Mouse (Mus musculus): ENCODE data around the gene Nucb1.
"Not testable (repeated sequence)": the region's sequence is repeated elsewhere in the genome, so short reads cannot be mapped to it uniquely, and the experiment has no call there.

Gene Nucb1

DNA sequence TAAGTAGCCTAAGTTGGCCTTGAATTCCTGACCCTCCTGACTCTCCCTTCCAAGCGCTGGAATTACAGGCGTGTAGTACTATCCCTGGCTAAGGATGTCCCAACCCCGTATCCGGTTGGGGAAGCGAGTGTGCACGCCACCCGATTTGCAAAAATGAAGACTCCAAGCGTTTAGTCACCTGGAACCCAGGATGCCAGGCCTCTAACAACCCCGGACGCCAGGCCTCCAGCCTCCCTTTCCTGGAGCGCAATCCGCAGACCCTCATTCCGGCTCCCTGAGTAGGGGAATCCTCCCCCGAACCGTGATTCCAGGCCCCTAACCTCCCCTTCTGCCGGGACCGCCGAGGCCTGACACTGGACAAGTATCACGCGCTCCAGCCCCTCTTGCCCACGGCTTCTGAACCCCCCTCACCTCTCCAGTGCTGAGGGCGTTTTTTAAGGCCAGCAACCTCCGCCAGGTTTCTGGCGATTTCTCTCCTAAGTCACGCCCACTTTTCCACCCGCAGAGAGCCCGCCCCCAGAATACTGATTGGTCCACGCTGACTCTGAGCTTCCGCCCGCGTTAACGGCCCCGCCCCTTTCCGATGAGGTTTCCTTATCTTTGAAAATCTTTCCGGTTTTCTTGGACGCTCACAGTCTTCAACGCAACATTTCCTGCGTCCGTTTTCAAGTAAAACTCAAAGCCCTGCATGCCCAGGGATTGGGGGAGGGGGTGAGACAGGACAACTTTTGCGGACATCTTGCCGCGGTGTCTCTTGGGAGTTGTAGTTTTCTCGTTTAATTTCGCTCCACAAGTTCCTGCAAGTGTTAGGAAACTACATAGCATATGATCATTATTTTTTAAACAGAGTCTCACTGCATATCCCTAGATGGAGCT, at the start of gene Nucb1:
Gene Nucb1 (minus strand): TSS at position 495 of the 876 bp plus-strand sequence.
- peak; percentile 78 to 84 for DNase-seq (ENCODE audit: low spot score in 2 of 2)

GRCm38 (mm10) chr7:45558907-45559306, 48.7 kb upstream of the Nucb1 start:
- DNase-seq (ENCODE audit: low spot score in 2 of 2): no peak

- DNase-seq (ENCODE audit: low spot score in 2 of 2): peak; percentile 52 to 69
These were observed 45.6 kb upstream of the Nucb1 start for GRCm38 (mm10) chr7:45555787-45556186.

GRCm38 (mm10) chr7:45554744-45555143, 44.5 kb upstream of the Nucb1 start, which contains the start of gene Hsd17b14:
Hsd17b14 (plus strand) TSS chr7:45554893.
- no peak for DNase-seq (ENCODE audit: low spot score in 2 of 2)

GRCm38 (mm10) chr7:45553990-45554389, 43.8 kb upstream of the Nucb1 start:
- DNase-seq (ENCODE audit: low spot score in 2 of 2): no peak

DNA sequence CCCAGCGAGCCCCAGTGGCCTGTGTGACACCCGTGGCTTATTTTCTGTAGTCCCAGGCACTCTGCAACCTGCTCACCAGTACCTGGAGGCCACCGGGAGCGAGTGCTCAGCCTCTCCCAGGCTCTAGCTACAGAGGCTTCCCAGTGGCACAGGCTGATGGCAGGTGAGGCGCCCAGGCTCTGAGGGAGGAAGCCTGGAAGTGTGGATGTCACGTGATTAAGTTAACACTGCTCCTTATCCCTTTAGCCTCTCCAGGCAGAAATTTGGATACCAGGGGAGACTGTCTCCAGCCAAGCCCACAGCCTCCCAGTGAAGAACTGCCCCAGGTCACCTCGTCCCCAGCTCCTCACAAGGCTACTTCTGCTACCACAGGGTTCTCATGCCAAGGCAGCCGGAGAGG, 43.3 kb upstream of the Nucb1 start:
- DNase-seq (ENCODE audit: low spot score in 2 of 2): no peak

GRCm38 (mm10) chr7:45551512-45551883, 41.3 kb upstream of the Nucb1 start:
- no peak for DNase-seq (ENCODE audit: low spot score in 2 of 2)

DNA sequence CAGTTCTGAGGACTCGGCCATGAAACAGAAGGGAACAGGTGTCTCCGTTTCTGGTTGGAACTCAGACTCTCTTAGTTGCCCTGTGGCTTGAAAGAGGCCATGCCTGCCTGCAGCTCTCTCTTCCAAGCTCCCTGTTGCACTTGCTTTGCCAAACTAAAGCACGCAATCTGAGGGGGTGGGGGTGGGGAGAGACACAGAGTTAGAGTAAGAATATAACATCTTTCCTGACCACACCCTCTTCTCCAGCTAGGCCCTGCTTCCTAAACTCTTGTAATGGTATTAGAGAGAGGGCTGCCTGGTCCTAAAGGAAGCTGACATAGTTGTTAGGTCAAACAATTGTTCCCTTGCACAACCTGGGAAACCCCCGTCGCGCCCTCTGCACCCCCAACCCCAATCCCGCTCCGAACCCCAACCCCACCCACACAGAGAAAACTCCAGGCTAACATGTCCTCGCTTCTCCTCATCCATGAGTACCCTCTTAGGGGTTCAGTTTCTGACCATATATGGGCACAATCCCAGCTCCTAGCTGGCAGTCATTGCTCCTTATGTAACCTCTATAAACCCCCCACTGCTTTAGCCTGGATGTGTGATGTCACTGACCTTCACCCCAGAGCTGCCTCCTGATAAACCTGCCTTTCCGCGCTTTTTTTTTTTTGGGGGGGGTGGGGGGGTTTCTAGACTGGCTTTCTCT, 40.8 kb upstream of the Nucb1 start:
- DNase-seq (ENCODE audit: low spot score in 2 of 2): no peak

- no peak for DNase-seq (ENCODE audit: low spot score in 2 of 2)
These were observed 39.6 kb upstream of the Nucb1 start for GRCm38 (mm10) chr7:45549641-45550436.

DNA sequence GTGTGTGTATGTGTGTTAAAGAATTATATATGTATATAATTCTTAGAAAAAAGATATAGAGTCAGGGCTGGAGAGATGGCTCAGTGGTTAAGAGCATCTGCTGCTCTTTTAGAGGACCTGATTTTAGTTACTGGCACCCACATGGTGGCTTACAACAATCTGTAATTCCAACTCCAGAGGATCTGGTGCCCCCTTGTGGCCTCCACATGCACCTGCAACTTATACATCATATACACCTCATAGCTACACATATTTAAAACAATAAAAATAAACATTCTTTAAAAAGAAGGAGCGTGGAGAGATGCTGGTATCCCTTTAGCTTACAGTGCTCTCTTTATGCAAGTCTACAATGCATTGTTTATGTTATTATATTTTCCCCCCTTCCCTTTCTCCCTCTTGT, 34.3 kb upstream of the Nucb1 start:
- no peak for DNase-seq (ENCODE audit: low spot score in 2 of 2)

DNA sequence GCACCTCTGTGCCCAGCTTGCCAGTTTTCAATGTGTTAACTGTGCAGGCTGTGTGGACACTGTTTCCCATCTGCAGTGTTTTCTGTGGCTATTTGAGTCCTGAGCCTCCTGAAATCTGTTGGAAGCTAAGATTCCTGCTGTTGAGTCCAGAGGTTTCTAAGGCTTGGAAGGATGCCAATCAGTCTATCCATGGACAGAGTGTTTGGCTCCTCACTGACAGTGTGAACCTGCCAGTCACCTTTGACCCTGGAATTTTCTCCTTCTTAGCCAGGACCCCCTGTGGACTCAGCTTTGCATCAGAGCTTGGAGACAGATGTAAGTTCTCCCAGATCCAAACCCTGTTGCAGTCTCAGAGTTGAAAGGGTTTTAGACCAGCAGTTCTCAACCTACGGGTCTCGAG, 30.0 kb upstream of the Nucb1 start:
- no peak for DNase-seq (ENCODE audit: low spot score in 2 of 2)

- no peak for DNase-seq (ENCODE audit: low spot score in 2 of 2)
These were observed 28.9 kb upstream of the Nucb1 start for GRCm38 (mm10) chr7:45539095-45539494.

DNA sequence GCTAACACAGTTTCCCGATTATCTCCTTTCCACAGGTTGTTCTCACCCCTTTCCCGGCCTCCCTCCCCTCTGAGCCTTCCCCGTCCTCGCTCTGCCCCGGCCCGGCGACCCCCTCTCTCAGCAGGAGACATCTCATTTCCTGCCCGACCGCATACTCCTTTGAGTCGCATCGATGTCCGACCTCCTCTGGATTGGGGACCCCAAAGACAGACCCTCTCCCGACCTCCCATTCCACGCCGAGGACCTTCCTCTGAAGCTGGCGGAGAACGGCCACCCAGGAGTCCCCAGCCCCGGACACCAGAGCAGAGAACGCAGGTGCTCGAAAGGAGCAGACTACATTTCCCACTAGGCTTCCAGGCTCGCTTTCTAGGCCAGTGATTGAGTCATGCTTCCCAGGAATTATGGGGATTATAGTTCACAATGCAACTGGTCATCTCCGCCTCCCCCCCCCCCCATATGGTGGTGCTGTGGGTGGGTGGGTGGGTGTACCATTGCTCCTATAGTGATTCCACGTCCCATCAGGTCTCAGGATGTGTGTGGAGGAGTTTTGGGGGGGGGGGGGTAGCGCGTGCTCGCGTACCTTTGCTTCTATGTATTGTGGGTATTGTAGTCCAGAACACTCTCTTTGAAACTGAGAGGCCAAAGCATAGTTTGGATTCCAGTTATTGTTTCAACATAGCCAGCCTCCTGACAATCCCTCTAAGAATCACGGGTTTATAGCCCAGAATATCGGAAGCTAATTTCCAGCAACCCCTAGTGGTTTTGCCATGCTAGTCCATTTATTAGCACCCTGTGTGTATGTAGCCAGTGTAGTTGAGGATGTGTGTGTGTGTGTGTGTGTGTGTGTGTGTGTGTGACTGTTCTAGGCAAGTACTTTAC, 28.2 kb upstream of the Nucb1 start:
- DNase-seq (ENCODE audit: low spot score in 2 of 2): peak; percentile 24 to 37

GRCm38 (mm10) chr7:45537602-45538001, 27.4 kb upstream of the Nucb1 start:
- no peak for DNase-seq (ENCODE audit: low spot score in 2 of 2)

- no peak for DNase-seq (ENCODE audit: low spot score in 2 of 2)
These were observed 25.5 kb upstream of the Nucb1 start for GRCm38 (mm10) chr7:45535676-45536075.

GRCm38 (mm10) chr7:45530643-45531042, 20.4 kb upstream of the Nucb1 start:
- DNase-seq (ENCODE audit: low spot score in 2 of 2): no peak

- DNase-seq (ENCODE audit: low spot score in 2 of 2): no peak
These were observed 19.3 kb upstream of the Nucb1 start for GRCm38 (mm10) chr7:45529461-45529860.

- DNase-seq (ENCODE audit: low spot score in 2 of 2): not testable (repeated sequence)
These were observed 17.0 kb upstream of the Nucb1 start for GRCm38 (mm10) chr7:45527169-45527568.

DNA sequence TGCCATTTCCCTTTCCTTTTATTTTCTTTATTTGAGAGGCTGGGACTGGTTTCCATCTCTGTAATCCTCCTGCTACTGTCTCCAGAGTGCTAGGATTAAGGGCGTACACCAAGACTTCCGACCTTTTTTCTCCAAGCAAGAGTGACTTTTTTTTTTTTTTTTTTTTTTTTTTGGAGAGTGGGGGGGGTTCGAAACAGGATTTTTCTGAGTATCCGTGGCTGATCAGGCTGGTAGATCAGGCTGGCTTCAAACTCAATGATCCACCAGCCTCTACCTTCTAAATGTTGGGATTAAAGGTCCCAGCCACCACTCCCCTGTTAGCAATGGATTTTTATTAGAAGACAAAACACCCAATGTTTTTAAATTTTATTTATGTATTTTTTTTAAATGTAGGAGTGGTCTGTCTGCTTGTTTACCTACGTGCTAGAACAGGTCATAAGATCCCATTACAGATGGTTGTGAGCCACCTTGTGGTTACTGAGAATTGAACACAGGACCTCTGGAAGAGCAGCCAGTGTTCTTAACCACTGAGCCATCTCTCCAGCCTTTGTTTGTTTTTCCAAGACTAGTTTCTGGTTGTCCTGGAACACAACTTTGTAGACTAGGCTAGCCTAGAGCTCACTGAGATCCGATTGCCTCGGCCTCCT, 16.4 kb upstream of the Nucb1 start:
- DNase-seq (ENCODE audit: low spot score in 2 of 2): no peak

GRCm38 (mm10) chr7:45525809-45526473, 15.7 kb upstream of the Nucb1 start, which contains the start of the genes Ppp1r15a and Plekha4:
Ppp1r15a (minus strand) TSS chr7:45526268.
Plekha4 (plus strand) TSS chr7:45526330.
- DNase-seq (ENCODE audit: low spot score in 2 of 2): peak; percentile 96

Measured in frontal cortex, postnatal 25 days (tissue).